Mouse (Mus musculus): ENCODE measurements around the gene Dock11.
A peak's percentile ranks its signal among the peaks of the same experiment; 100 is the strongest.

Dock11 gene

GRCm38 (mm10) chrX:36101318-36101717 is 212.7 kb downstream of the Dock11 start:
- no peak for DNase-seq (ENCODE audit: low spot score in 2 of 2)

- no peak for DNase-seq (ENCODE audit: low spot score in 2 of 2)
These were observed 220.0 kb downstream of the Dock11 start for GRCm38 (mm10) chrX:36108601-36109000.

GRCm38 (mm10) chrX:36111622-36112421 is 223.2 kb downstream of the Dock11 start, which contains the start of gene Il13ra1:
TSS of gene Il13ra1 (plus strand) at chrX:36112110.
- peak in 1 of 2 experiments; percentile 5 for DNase-seq (ENCODE audit: low spot score in 2 of 2)

GRCm38 (mm10) chrX:36112422-36112750 is 223.8 kb downstream of the Dock11 start:
- no peak for DNase-seq (ENCODE audit: low spot score in 2 of 2)

- no peak for DNase-seq (ENCODE audit: low spot score in 2 of 2)
These were observed 226.5 kb downstream of the Dock11 start for GRCm38 (mm10) chrX:36115171-36115570.
